Mouse (Mus musculus): ENCODE data around the gene Atp5s. TPM values are rescaled to one million over a fixed set of nuclear protein-coding genes. Genes with fewer than 3 reads are reported as not detected.

The Atp5s gene
- 30.2 and 34.9 TPM in 2 replicates for polyA plus RNA-seq (2012; rRNA removed)

DNA sequence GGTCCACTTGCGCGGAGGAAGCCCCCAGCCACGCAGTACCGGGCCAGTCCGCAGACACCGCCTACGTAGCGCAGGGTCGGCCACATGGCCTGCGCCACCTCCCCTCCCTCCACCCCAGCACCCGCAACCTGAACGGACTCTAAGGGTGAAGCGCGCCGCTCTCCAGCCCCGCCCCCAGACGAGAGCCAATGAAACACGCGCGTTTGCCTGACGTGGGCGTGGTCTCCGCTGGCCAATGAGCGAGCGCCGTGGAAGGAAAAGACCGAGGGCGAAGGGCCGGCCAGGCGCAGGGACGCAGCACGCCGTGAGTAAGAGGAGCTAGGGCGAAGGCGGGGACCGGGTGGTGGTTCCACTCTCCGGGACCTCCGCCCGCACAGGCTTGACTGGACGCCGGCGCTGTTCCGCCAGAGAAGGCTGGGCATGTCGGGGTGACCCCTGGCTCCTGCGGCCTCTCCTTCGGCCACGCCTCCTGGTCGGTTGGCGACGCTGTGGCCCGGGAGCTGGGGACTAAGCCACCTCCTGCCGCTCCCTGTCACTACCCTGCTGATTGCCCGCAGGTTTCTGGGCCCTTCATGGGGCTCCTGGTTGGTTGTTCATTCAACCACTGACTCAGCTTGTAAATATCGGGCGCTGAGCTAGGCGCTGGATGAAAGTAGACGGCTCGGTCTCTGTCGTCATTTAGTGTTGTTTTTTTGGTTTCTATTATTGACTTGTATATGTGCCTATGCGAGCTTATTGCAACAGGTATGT lies at the start of gene Atp5s, which contains the start of gene L2hgdh:
Gene Atp5s (plus strand): TSS at position 240 of the 750 bp plus-strand sequence.
Gene L2hgdh (minus strand): TSS at position 163 of the 750 bp plus-strand sequence.
- H3K4me3 ChIP-seq (ENCODE audit: insufficient read depth, low read length): peak within 1 kb of the TSS; percentile 66
- no peaks in the 10 kb centered on the region for H3K4me1 ChIP-seq (ENCODE audit: control insufficient read depth, insufficient read depth, low read length)
- no peak within 1 kb of the TSS for H3K27ac ChIP-seq (ENCODE audit: insufficient read depth, low read length)
- TF ChIP-seq POLR2A (IDR thresholded peaks at IDR 0.05; ENCODE audit: extremely low read depth, insufficient read depth, low read length): peak; percentile 95
- TF ChIP-seq CTCF (IDR thresholded peaks at IDR 0.05; ENCODE audit: extremely low read depth, insufficient read depth, low read length): no peak

DNA sequence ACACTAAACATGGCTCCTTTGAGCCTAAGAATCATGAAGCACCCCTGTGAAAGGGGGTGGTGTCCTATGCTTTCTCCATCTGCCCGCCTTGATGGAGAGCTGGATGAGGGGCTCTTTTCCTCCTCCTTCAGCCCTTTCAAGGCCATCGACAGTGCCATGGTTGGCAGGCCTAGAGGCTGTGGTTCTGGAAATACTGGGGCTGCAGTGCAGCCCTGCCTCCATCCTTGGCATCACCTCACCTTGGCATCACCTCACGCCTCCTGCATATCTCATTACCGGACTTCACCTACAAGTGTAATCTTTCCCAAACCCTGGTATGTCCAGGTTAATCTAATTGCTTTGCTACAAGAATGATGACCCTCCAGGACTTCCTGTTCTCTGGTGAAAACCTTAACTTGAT lies 48.6 kb upstream of the Atp5s start:
- no peak for TF ChIP-seq CTCF (IDR thresholded peaks at IDR 0.05; ENCODE audit: extremely low read depth, insufficient read depth, low read length)
- TF ChIP-seq POLR2A (IDR thresholded peaks at IDR 0.05; ENCODE audit: extremely low read depth, insufficient read depth, low read length): no peak
- Histone ChIP-seq H3K27ac (ENCODE audit: insufficient read depth, low read length) (no peak overlapping the region), H3K4me3 (ENCODE audit: insufficient read depth, low read length) (no peak overlapping the region), H3K4me1 (ENCODE audit: control insufficient read depth, insufficient read depth, low read length) (peaks cover 2% of the 10 kb centered on the region)

DNA sequence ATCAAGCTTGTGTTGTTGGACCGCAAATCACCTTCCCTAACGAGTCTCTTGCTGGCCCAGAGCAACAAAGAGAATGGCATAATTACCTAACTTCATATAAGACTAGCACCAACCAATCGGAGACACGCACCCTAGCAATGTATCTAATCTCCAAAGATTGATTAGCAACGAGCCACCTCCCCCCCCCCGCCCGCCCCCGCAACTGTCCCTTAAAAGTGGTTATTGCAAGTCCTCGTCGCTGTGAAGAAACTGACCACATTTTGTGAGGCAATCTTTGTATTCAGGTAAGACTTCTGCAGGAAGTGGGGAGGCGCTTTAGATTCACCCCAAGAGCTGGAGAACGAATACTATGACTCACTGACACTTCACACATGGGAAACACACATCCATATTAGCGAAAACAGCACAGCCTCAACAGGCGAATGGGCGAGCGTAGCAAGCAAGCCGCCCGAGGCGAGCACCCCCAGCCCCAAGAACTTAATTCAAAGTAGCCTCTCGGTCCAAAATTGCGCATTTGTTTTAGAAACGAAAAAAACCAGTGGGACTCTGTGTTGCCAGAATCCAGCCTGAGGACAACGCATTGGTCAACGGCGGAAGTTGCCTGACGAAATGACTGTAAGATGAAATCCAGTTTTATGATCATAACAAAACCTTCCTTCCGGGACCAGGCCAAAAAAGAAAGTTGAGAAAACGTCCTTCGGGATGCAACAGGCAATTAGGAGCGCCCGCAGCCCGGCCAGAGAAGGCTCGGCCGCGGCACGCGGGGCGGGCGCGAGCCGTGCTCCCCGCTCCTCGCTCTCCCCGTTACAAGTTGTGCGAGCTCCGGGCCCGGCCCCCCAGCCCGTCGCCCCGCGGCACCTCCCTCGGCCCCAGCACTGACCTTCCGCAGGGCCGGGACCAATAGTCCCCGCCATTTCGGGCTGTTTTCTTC lies 43.9 kb upstream of the Atp5s start:
- no peak for TF ChIP-seq CTCF (IDR thresholded peaks at IDR 0.05; ENCODE audit: extremely low read depth, insufficient read depth, low read length)
- no peak for TF ChIP-seq POLR2A (IDR thresholded peaks at IDR 0.05; ENCODE audit: extremely low read depth, insufficient read depth, low read length)
- H3K27ac ChIP-seq (ENCODE audit: insufficient read depth, low read length): peak overlapping the region; percentile 84
- H3K4me3 ChIP-seq (ENCODE audit: insufficient read depth, low read length): peak overlapping the region; percentile 69
- H3K4me1 ChIP-seq (ENCODE audit: control insufficient read depth, insufficient read depth, low read length): peaks cover 4% of the 10 kb centered on the region

DNA sequence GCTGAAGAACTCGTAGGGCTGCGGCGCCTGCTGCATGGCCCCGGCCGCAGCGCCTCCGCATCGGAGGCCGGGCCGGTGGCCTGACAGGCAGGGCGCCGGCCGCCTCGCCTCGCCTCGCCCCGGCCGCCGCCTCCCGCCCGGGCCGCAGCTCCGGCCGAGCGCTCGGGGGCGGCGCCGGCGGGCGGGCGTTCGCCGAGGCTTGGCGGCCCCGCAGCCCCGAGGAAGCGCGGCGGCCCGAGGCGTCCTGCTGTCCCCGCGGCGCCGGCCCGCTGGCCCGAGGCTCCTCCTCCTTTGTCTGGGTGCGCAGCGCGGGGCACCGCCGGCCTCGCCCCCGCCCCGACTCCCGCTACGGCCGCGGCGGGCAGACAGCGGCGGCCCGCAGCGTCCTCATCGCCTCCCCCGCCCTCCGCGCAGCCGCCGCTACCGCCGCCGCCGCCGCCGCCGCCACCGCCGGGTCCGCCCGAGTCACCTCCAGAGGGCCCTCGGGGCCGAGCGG lies 43.1 kb upstream of the Atp5s start, which contains the start of gene Sos2:
Gene Sos2 (minus strand): TSS at position 287 of the 496 bp plus-strand sequence.
- H3K27ac ChIP-seq (ENCODE audit: insufficient read depth, low read length): peak within 1 kb of the TSS; percentile 84
- TF ChIP-seq CTCF (IDR thresholded peaks at IDR 0.05; ENCODE audit: extremely low read depth, insufficient read depth, low read length) (no peak), POLR2A (IDR thresholded peaks at IDR 0.05; ENCODE audit: extremely low read depth, insufficient read depth, low read length) (no peak)
- H3K4me1 ChIP-seq (ENCODE audit: control insufficient read depth, insufficient read depth, low read length): peaks cover 4% of the 10 kb centered on the region
- H3K4me3 ChIP-seq (ENCODE audit: insufficient read depth, low read length): peak within 1 kb of the TSS; percentile 69

DNA sequence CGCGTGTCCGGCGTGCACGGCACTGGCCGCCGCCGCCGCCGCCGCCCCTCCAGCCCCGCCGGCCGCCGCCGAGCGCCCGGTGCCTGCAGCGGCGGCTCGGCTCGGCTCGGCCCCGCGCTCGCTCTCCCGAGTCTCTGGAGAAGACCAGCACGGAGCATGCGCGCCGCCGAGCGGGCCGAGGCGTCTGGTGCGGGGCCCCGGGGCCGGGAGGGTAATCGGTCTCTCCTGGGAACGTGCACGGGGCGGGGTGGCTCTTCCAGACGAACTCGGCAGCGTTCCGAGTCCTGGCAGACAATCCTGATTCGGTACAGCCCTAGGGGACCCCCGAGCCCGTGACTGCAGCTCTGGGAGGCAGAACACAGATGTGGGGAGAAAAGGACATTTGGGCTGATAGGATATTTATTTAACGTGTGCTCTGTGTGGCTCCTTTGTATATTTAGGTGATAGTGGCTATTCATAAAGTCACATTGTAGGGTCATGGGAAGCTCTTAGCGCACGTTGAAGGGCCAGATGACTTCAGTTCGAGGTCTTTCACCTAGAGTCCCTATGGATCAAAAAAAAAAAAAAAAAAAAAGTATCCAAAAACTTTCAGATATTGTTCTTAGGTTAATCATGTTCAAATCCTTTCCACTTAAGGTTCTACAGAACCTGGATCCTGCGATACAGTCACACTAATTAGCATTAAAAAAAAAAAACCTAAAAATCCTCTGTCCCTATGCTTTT lies 42.5 kb upstream of the Atp5s start:
- Histone ChIP-seq H3K27ac (ENCODE audit: insufficient read depth, low read length) (peak overlapping the region; percentile 66), H3K4me1 (ENCODE audit: control insufficient read depth, insufficient read depth, low read length) (peaks cover 4% of the 10 kb centered on the region), H3K4me3 (ENCODE audit: insufficient read depth, low read length) (peak overlapping the region; percentile 69)
- TF ChIP-seq CTCF (IDR thresholded peaks at IDR 0.05; ENCODE audit: extremely low read depth, insufficient read depth, low read length): no peak
- no peak for TF ChIP-seq POLR2A (IDR thresholded peaks at IDR 0.05; ENCODE audit: extremely low read depth, insufficient read depth, low read length)

DNA sequence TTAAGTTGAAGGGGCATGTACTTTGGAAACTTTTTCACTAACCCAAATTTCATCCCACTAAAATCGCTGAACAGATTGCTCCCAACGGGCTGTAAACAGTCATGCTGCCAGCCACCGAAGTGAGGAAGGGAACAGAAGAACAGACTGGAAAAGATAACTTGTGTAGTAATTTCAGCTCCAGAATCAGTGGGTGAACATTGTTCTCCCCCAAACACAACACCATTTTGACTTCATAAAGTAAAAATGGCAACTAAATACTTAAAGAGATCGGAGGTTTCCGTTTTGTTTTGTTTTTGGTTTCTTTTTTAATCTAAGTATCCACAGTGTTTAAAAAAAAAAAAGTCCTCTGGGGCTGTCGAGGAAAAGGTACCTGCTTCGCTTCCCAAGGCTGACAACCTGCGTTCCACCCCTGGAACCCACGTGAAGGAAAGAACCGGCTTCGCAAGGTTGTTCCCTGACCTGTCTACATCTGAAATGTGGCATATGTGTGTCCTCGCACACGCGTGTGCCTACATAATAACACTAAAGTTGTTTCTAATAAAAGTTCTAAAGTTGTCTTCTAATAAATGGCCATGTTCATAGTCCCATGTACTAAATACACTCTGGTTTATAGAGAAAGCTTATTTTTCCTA lies 41.8 kb upstream of the Atp5s start:
- Histone ChIP-seq H3K4me3 (ENCODE audit: insufficient read depth, low read length) (peak overlapping the region; percentile 69; the same call in 1 of the 2 replicates), H3K27ac (ENCODE audit: insufficient read depth, low read length) (no peak overlapping the region), H3K4me1 (ENCODE audit: control insufficient read depth, insufficient read depth, low read length) (peaks cover 4% of the 10 kb centered on the region)
- TF ChIP-seq CTCF (IDR thresholded peaks at IDR 0.05; ENCODE audit: extremely low read depth, insufficient read depth, low read length) (no peak), POLR2A (IDR thresholded peaks at IDR 0.05; ENCODE audit: extremely low read depth, insufficient read depth, low read length) (no peak)

DNA sequence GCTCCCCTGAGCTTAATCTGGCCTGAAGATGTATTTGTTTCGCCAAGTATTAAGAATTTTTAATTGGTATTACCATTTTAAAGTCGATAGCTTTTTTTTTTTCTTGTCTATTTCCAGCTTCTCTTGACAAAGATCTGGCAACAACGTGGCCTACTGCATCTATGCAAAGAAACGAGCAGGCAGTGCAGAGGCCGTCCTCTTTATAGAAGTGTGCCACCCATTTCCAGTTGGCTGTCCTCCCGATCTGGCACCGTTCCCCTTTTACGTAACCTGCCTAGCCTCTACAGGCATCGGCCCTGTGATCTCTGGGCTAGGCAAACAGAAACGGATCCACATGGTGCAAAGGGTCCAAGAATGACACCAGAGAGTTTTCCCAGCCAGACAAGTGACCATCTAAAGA lies 41.2 kb upstream of the Atp5s start:
- H3K27ac ChIP-seq (ENCODE audit: insufficient read depth, low read length): no peak overlapping the region
- TF ChIP-seq POLR2A (IDR thresholded peaks at IDR 0.05; ENCODE audit: extremely low read depth, insufficient read depth, low read length): no peak
- no peak for TF ChIP-seq CTCF (IDR thresholded peaks at IDR 0.05; ENCODE audit: extremely low read depth, insufficient read depth, low read length)
- H3K4me1 ChIP-seq (ENCODE audit: control insufficient read depth, insufficient read depth, low read length): peaks cover 4% of the 10 kb centered on the region
- no peak overlapping the region for H3K4me3 ChIP-seq (ENCODE audit: insufficient read depth, low read length)

DNA sequence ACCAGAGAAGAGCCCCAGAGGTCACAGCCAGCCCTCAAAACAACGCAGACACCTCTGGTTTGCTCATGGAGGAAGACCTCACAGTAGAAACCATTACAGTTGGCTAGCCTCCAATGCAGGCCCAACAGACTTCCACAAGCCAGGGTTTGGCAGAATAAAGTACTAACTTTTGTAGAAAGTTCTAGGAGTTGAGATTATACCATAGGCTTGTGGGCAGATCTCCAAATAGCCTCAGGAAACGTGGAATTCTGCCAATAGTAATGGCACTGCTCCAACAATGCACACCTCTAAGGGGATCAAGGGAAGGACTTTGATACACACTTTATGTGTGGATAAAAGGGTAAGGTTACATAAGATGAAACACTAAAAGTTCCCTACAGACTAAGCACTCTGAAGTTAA lies 36.4 kb upstream of the Atp5s start:
- no peak overlapping the region for H3K4me3 ChIP-seq (ENCODE audit: insufficient read depth, low read length)
- no peak for TF ChIP-seq POLR2A (IDR thresholded peaks at IDR 0.05; ENCODE audit: extremely low read depth, insufficient read depth, low read length)
- H3K27ac ChIP-seq (ENCODE audit: insufficient read depth, low read length): no peak overlapping the region
- H3K4me1 ChIP-seq (ENCODE audit: control insufficient read depth, insufficient read depth, low read length): no peaks in the 10 kb centered on the region
